Mouse (Mus musculus): ENCODE measurements around the gene Krt33a.

Krt33a gene

GRCm38 (mm10) chr11:99986180-99986647 lies 29.8 kb downstream of the Krt33a start, which contains the start of gene Krtap16-1:
TSS of gene Krtap16-1 (minus strand) at chr11:99986597.
- DNase-seq (ENCODE audit: low spot score) = no peak

GRCm38 (mm10) chr11:99985291-99986092 lies 30.5 kb downstream of the Krt33a start:
- DNase-seq (ENCODE audit: low spot score) = peak; percentile 46

DNA sequence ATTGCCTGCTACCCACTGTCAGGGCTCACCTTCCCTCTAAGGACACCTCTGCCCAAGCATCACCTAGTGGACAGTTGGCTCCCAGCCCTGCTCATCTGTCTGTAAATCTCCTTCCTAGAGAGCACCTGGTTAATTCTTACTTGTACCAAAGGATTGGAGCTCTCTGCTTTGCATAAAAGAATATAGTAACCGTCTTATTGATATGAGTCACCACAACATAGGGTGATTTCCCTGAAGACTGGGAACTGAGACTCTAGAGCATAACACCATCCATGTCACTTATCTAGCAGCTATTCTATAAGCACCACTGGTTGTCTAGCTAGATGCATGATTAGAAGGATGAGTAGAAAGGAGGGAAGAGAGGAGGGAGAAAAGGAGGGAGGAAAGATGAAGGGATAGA lies 32.6 kb downstream of the Krt33a start:
- DNase-seq (ENCODE audit: low spot score) = no peak

GRCm38 (mm10) chr11:99982731-99983130 lies 33.3 kb downstream of the Krt33a start:
- no peak for DNase-seq (ENCODE audit: low spot score)

GRCm38 (mm10) chr11:99978953-99979352 lies 37.1 kb downstream of the Krt33a start, which contains the start of gene Krtap29-1:
TSS of gene Krtap29-1 (minus strand) at chr11:99979053.
- DNase-seq (ENCODE audit: low spot score) = no peak

- DNase-seq (ENCODE audit: low spot score) = no peak
These were observed 50.1 kb downstream of the Krt33a start for GRCm38 (mm10) chr11:99965961-99966360.

DNA sequence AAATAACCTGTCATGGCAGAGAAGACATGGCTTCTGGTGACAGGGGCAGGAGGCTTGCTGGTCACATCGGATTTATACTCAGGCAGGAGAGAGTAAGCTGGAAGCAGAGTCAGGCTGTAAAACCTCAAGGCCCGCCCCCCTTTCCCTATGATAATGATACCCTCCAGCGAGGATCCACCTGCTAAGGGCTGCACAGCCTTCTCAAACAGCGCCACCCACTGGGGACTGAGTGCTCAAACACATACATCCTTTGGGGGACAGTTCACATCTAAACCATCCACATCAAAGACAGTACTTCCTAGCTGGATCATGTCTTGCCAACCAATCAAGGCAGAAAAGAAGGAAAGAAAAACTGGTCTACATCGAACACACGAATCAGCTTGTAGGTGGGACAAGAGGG lies 51.8 kb downstream of the Krt33a start:
- no peak for DNase-seq (ENCODE audit: low spot score)

Measured in layer of hippocampus, adult 11-12 months (tissue).